Mouse (Mus musculus) G1E-ER4 (cell line): Measurements from ENCODE around the gene Cfap20. TPM values are rescaled to one million over a fixed set of nuclear protein-coding genes. Genes with fewer than 3 reads are reported as not detected.

Source experiments
- GATA1 ChIP-seq: IDR thresholded peaks from one replicate; pipeline ENCODE4 v1.8.0; 2012; ENCODE audit warnings: low read length, inconsistent platforms
- polyA plus RNA-seq: library from polyadenylated mRNA; stranded (reverse); fragments of >175 nt; gene quantifications from 2 replicates; pipeline ENCODE4 v1.2.3, GENCODE M21; 2012

Cfap20 gene
- polyA plus RNA-seq, 1 experiment, result 32.6 TPM

DNA sequence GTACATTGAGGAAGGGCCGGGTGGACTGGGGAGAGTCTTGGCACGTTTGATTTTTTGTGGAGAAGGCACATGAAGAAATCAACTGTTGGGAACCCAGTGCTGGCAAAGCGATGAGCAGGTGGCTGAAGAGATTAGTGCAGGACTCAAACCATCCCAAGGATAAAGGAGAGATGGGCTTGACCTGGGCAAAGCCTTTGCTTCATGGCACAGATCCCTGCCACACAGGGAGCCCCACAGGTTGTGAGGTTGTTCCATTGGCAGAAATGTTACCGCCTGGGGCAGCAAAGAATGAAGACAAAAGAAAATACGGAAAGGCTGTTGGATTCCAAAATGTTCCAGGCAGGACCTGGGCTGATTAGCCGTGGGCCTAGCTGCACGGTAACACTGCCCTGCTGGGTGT is 46.7 kb downstream of the Cfap20 start:
- TF ChIP-seq GATA1, result no peak

DNA sequence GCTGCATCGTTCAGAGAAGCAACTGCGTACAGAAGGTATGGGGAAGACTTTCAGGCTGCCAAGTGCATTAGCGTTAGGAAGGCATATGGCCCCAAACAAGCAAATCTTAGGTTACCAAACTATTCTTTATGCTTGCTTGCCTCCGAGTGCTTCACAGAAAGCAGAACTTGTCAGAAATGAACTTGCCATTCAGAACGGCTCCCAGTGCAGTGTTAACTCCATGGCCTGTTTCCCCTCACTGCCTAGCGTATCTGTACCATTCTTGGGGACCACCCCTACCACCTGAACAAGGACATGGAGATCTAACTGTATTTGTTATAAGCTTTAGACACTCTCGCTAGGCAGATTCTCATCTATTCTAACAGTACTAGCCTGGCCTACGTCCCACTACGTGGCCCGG is 47.4 kb downstream of the Cfap20 start:
- TF ChIP-seq GATA1, result no peak

DNA sequence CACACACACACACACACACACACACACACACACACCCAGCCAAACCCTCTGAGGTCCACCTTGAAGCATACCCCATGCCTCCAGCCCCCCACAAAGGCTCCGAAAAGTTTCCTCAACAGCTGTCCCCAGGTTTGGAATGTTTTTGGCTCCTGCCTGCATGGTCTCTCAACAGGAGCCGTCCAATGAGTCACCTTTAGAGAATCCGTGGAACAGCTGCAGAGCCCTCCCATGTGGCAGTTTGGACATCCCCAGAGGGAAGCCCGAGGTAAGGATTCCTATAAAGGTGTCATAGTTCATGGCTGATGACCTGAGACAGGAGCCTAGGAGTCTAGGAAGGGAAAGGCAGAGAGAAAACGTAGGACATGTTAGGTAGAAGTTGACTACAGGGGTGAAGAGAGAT is 48.6 kb downstream of the Cfap20 start:
- no peak for TF ChIP-seq GATA1

DNA sequence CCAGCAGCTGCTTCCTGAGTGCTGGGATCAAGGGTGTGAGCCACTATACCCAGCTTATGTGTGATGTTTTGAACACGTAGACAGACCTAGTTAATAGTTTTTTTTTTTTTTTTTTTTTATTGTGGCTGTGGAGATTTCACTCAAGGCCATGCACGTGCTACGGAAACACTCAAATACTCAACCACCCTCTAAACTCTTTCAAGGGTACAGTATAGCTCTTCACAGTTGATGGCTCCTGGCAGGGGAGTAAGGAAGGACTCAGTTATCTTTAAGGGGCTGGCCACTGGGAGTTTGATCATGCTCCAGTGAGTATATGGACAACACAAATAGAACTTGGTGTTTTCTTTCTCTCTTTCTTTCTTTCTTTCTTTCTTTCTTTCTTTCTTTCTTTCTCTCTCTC is 50.2 kb downstream of the Cfap20 start:
- TF ChIP-seq GATA1, result no peak

DNA sequence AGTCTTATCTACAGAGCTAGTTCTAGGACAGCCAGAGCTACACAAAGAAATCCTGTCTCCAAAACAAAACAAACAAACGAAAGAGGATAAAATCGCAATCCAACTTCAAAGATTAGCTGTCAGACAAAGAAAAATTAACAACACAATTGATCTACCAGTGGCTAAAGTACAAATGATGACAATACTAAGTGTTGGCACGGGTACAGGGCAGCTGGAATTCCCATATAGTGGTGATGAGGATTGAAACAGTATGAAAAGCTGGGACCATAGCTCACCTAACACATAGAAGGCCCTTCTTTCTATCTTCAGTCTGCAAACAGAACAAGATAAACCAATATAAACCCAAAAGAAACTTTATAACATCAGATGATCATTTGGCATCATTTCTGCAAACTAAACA is 53.1 kb downstream of the Cfap20 start:
- TF ChIP-seq GATA1, result no peak

DNA sequence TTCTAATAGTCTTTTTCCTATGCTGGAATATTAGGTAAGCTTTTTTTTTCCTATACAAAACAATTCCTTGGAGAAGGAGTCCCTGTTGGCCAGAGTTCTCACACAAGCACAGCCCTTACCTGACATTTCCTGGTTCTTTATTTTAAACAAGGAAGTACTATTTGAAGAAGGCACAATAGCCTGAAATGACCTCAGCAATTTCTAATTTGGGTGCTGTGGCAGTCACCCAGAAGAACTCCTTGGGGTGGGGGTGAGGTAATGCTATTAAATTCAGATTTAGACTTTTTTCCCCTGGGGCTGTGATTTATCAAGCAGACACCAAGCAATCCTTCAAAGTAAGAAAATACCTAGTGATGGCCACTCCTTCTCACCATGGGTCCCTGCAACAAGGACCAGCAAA is 53.7 kb downstream of the Cfap20 start:
- TF ChIP-seq GATA1, result no peak

DNA sequence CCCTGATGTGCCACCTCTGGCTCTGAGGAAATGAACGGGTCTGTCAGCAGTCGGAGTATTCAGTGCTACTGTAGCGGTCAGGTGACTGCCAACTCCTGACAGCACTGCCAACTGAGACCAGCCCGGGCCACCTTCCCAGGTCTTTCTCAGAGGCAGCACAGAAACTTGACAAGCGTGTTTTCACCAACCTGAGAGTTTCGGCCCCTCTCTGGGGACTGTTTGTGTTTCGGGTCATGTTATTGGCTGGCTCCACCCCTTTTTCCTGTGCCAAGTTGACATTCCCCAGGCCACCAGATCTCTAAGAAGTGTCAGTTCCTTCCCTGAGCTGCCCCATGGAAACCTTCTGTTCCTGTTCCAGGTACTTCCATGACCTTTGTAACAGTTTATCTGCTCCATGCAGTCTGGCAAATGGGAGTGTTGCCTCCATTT is 56.8 kb downstream of the Cfap20 start:
- no peak for TF ChIP-seq GATA1

DNA sequence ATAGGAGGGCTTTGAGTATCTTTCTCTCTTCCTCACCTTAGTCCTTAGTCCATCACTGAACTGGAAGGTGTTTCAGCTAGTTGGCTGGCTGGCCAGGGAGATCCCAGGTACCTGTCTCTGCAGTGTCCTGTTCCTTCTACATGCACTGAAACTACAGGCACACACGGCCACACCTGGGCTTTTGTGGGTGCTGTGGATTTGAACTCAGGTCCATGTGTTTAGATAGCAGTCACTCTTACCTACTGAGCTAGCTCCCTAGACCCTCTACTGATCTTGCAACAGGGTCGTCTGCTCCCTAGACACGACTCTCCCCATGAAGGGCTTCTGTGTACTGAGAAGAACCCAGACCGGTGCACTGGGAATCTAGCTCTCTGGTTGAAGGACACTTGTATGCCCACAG is 57.6 kb downstream of the Cfap20 start:
- TF ChIP-seq GATA1, result no peak

DNA sequence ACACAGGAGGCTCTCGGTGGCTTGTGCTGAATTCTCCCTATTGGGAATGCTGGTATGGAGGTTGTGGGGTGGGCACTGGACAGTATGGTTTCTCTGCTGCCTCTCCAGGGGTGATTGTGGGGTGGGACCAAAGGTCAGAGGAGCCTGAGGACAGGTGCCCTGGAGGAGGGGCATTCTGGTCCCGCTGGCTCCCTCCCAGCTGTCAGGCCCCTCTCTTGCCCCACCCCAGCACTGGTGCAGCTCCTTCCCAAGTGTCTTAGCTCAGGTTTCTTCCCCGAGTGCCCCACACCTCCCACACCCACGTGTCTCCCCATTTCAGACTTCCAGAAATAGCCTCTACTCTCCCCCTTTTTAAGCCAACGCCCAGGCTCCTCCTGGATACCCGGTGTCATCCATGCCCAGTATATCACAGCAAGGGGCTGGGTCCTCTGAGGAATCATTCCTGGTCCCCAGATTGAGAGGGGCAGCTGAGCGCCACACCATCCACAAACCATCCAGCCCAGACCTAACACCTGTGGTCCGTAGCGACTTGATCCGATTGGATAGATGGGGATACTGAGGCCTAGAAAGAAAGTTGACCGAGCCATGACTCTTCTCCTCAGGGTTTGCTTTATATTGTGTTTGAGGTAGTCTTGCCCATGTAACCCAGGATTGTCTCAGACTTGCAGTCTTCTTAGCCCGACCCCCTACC is 58.2 kb downstream of the Cfap20 start:
- no peak for TF ChIP-seq GATA1

DNA sequence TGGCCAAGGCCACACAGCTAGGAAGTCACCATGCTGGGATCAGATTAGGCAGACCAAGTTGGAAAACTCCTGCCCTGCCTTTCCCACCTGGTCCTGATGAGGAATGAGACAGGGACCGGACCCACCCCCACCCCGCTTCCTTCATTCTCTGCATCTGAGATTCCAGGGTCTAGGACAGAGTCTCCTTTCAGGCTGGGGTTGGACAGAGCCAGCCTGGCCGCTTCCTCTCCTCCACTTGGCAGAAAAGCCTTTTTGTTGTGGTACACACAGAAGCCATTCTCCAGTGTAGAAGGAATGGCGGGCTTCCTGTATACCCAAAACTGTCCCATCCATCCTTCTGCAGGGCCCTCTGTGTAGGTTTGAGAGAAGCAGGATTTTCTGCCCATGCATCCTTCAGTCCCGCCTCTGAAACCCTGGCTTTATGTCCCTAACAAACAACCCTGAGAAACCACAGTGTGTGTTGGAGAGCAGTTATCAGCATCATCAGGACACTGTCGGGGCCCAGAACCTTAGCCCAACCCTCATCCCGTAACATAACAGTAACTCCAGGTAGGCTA is 59.2 kb downstream of the Cfap20 start:
- TF ChIP-seq GATA1, result no peak

DNA sequence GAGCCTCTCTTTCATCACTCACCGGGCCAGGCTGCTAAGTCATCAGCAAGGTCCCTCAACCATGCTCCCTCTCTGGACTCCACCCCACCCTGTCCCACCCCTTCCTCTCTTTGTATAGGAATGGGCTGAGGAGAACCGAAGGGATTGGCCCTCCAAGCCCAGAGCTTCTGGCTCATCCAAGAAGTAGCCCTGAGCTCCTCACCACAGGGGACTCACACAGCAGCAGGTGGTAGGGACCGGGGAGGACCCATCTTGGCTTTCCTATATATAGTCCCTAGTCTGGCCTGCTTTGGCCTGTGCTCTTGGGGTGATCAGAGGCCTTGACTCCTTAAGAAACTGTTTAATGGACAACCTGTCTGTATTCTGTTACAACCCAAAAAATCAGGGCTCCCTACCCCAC is 60.2 kb downstream of the Cfap20 start:
- no peak for TF ChIP-seq GATA1

DNA sequence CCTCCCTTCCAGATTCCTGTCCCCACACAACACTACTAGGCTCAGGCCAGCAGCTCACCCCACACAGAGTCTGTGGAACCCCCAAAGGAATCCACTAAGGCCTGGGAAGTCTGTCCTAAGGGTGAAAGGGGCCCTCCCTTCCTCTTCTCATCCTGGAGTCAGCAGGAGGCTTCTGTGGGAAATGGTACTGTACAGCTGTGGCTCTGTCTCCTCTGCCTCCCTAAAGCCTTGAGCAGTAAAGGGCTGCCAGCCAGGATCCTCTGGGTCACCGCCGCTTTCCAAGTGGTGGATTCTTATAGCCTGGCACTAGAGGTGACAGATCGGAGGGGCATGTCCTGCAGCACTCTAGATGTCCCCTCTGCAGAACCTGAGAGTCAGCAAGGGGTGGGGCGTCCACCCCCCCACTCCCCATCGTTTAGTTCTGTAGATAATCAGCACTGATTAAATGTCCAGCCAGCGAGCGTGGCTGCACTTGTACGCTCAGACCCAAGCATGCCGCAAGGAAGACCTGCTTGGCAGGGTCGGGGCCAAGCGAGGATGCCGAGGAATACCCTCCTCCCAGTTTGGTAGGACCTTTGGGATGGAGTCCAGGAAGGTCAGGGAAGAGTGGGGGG is 61.2 kb downstream of the Cfap20 start:
- no peak for TF ChIP-seq GATA1

Other genes with a start within 250 kb of the Cfap20 start
- not detected in 2 replicates for gene Kifc3, start 232.1 kb downstream of the Cfap20 start, polyA plus RNA-seq
- gene Cngb1, start 128.3 kb downstream of the Cfap20 start, polyA plus RNA-seq, result not detected in 2 replicates
- not detected in 2 replicates for gene Tepp, start 124.3 kb downstream of the Cfap20 start, polyA plus RNA-seq
- gene Zfp319, start 102.9 kb downstream of the Cfap20 start, polyA plus RNA-seq, result 6.7 and 6.9 TPM in 2 replicates
- 16.0 and 19.1 TPM in 2 replicates for gene Usb1, start 102.6 kb downstream of the Cfap20 start, polyA plus RNA-seq
- gene Mmp15, start 82.6 kb downstream of the Cfap20 start, polyA plus RNA-seq, result 0.04 and 0.17 TPM in 2 replicates
- gene Csnk2a2, start 55.2 kb upstream of the Cfap20 start, polyA plus RNA-seq, result 39.3 and 42.1 TPM in 2 replicates
- gene Ccdc113, start 99.2 kb upstream of the Cfap20 start, polyA plus RNA-seq, result not detected in 2 replicates
- gene Prss54, start 141.5 kb upstream of the Cfap20 start, polyA plus RNA-seq, result not detected in 2 replicates
- 10.3 and 12.8 TPM in 2 replicates for gene Gins3, start 198.6 kb upstream of the Cfap20 start, polyA plus RNA-seq
- gene Ndrg4, start 242.1 kb upstream of the Cfap20 start, polyA plus RNA-seq, result 0.05 TPM in 1 of 2 replicates, not detected in the other